Mouse (Mus musculus): ENCODE data around the gene Il11ra1. TPM values are rescaled to one million over a fixed set of nuclear protein-coding genes. Genes with fewer than 3 reads are reported as not detected.
"Not testable (repeated sequence)": the region's sequence is repeated elsewhere in the genome, so short reads cannot be mapped to it uniquely, and the experiment has no call there.

Il11ra1 gene
- total RNA-seq, 2 experiments from 2014 or later = 50.0 to 53.5 TPM

DNA sequence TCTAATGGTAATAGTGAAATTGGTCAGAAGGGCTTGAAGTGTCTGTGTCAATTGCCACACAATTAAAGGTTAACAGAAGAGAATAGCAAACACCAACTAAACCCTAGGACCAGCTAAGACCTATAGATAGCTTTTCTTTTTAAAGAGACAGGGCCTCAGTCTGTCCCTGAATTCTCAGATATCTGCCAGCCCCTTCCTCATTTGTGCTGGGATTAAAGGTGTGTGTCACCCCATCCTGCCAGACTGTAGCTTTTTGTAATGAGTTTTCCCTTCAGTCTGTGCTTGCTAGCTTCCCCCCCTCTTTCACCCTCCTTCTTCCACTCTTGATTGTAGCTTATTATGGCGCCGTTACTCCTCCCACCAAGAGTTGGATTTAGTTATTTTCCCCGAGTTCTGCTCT lies 83.4 kb downstream of the Il11ra1 start:
- not testable (repeated sequence) for DNase-seq

Other genes starting within 250 kb of the Il11ra1 start
- 1 to 10 TPM; 4.4 to 4.6 TPM for gene Kif24, start 235.1 kb upstream of the Il11ra1 start, total RNA-seq (2021)
- gene Nudt2, start 234.8 kb upstream of the Il11ra1 start, total RNA-seq (2021) = 10 to 100 TPM; 26.9 to 27.0 TPM
- 10 to 100 TPM in 1 of 2 experiments, 1 to 10 TPM in 1; 9.2 to 10.7 TPM for gene AI464131, start 196.9 kb upstream of the Il11ra1 start, total RNA-seq (2021)
- gene 1110017D15Rik, start 182.7 kb upstream of the Il11ra1 start, total RNA-seq (2021) = not detected
- 10 to 100 TPM; 15.3 to 15.5 TPM for gene Fam219a, start 130.5 kb upstream of the Il11ra1 start, total RNA-seq (2021)
- gene Dnaic1, start 130.2 kb upstream of the Il11ra1 start, total RNA-seq (2021) = 1 to 10 TPM; 1.3 to 1.7 TPM
- 1 to 10 TPM; 5.5 to 5.8 TPM for gene Enho, start 59.7 kb upstream of the Il11ra1 start, total RNA-seq (2021)
- gene Cntfr, start 2.9 kb upstream of the Il11ra1 start, total RNA-seq (2021) = 1 to 10 TPM; 3.9 to 4.0 TPM
- gene Rpp25l, start 13.5 kb downstream of the Il11ra1 start, total RNA-seq (2021) = 10 to 100 TPM; 27.8 to 28.6 TPM
- 10 to 100 TPM; 77.5 to 86.9 TPM for gene Dctn3, start 23.2 kb downstream of the Il11ra1 start, total RNA-seq (2021)
- gene Arid3c, start 31.2 kb downstream of the Il11ra1 start, total RNA-seq (2021) = not detected
- 10 to 100 TPM; 53.4 to 58.8 TPM for gene Galt, start 55.2 kb downstream of the Il11ra1 start, total RNA-seq (2021)
- 10 to 100 TPM; 26.8 to 28.9 TPM for gene Sigmar1, start 56.2 kb downstream of the Il11ra1 start, total RNA-seq (2021)
- gene Ccl27a, start 74.3 kb downstream of the Il11ra1 start, total RNA-seq (2021) = 10 to 100 TPM; 24.7 to 34.9 TPM
- gene Gm21541, start 203.6 kb downstream of the Il11ra1 start, total RNA-seq (2021) = not detected
- under 1 TPM; 0.70 to 0.83 TPM for gene Gm20878, start 241.6 kb downstream of the Il11ra1 start, total RNA-seq (2021)

All from heart, postnatal 4 days (tissue).